In the genomic region with DNA sequence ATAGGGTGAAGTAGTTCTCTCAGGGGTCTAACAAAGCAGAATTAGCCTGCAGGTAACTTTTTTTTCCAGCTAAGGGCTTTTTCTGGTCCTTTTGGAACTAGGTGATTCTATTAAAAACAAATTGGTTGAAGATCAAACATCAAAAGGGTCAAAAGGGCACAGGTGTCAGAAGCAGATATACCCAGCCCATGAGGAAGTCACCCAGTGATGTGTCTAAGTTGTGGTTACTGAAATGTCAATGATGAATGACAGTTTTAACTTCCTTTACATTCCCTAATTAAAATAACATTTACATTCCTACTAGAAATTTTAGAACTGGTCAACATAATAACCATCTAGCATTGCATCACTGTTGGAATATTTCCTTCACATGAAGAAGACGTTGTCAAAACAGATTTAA, we compare ENCODE assay signal across 24 mouse cellular contexts. TPM values are rescaled to one million over a fixed set of nuclear protein-coding genes. Genes with fewer than 3 reads are reported as not detected.
"Had no signal": no experiment of that assay in that cellular context is flagged by ENCODE, and none has a peak within 500 bp of the region (broad histone marks: within the 10 kb centered on the region; RNA-seq: fewer than 3 reads in every experiment).

No protein-coding gene starts in this region.

- H3K9ac ChIP-seq: heart, embryonic 13.5 days; heart, embryonic 15.5 days; hindbrain, embryonic 13.5 days; hindbrain, embryonic 15.5 days; limb, embryonic 12.5 days; liver, embryonic 13.5 days had no signal

- H3K9me3 ChIP-seq: heart, embryonic 13.5 days; heart, embryonic 15.5 days; hindbrain, embryonic 13.5 days; hindbrain, embryonic 15.5 days; limb, embryonic 10.5 days; limb, embryonic 12.5 days; liver, embryonic 13.5 days had no signal

- H3K27me3 ChIP-seq: heart, embryonic 13.5 days; heart, embryonic 15.5 days; hindbrain, embryonic 13.5 days; hindbrain, embryonic 15.5 days; limb, embryonic 12.5 days; liver, embryonic 13.5 days had no signal

- H3K4me3 ChIP-seq: heart, adult 2 months; heart, embryonic 13.5 days; heart, embryonic 15.5 days; hindbrain, embryonic 13.5 days; hindbrain, embryonic 15.5 days; layer of hippocampus, adult 2 months; left cerebral cortex, adult 2 months; limb, embryonic 10.5 days; limb, embryonic 12.5 days; liver, embryonic 13.5 days had no signal

- H3K27ac ChIP-seq: heart, adult 2 months; heart, embryonic 13.5 days; heart, embryonic 15.5 days; hindbrain, embryonic 13.5 days; hindbrain, embryonic 15.5 days; hindbrain, postnatal 0 days; layer of hippocampus, adult 2 months; left cerebral cortex, adult 2 months; limb, embryonic 10.5 days; limb, embryonic 12.5 days; liver, embryonic 13.5 days had no signal

- H3K4me1 ChIP-seq: heart, embryonic 13.5 days; heart, embryonic 15.5 days; hindbrain, embryonic 13.5 days; hindbrain, embryonic 15.5 days; limb, embryonic 10.5 days; limb, embryonic 12.5 days; liver, embryonic 13.5 days had no signal

- DNase-seq: gastrocnemius, postnatal 14 days; gastrocnemius, postnatal 36 days; heart, adult 11 months; heart, adult 2 months; heart, postnatal 14 days; heart, postnatal 36 days; kidney, adult 11 months; kidney, adult 2 months; kidney, postnatal 10 days; kidney, postnatal 25 days; kidney, postnatal 4 days; liver; liver, embryonic 13.5 days had no signal

- H3K36me3 ChIP-seq: heart, embryonic 13.5 days; heart, embryonic 15.5 days; hindbrain, embryonic 13.5 days; hindbrain, embryonic 15.5 days; limb, embryonic 10.5 days; limb, embryonic 12.5 days; liver, embryonic 13.5 days had no signal

- ATAC-seq: hindbrain, postnatal 0 days; intestine, embryonic 16.5 days had no signal

RNA-seq across cellular contexts. Expression of a gene that starts 27.7 kb away (rescaled TPM):
- total RNA-seq: hematopoietic stem cell, adult 5-6 weeks had no signal
